Mouse (Mus musculus): ENCODE measurements around the gene Dapk2. TPM values are rescaled to one million over a fixed set of nuclear protein-coding genes. Genes with fewer than 3 reads are reported as not detected.
A peak's percentile ranks its signal among the peaks of the same experiment; 100 is the strongest.

Dapk2 gene
- polyA plus RNA-seq, 1 experiment: 10.8 TPM

- TF ChIP-seq GATA1 (IDR thresholded peaks at IDR 0.05; ENCODE audit: low read length): no peak
- no peak for TF ChIP-seq TAL1 (IDR thresholded peaks at IDR 0.05; ENCODE audit: low read length)
- no peak overlapping the region for H3K4me3 ChIP-seq (replicated peaks)
- H3K36me3 ChIP-seq (ENCODE audit: control insufficient read depth): peaks cover 53% of the 10 kb centered on the region
- H3K27me3 ChIP-seq (ENCODE audit: control insufficient read depth): no peaks in the 10 kb centered on the region
- peaks cover 82% of the 10 kb centered on the region for H3K4me1 ChIP-seq (ENCODE audit: control insufficient read depth)
- H3K9me3 ChIP-seq (ENCODE audit: control insufficient read depth, low read length): no peaks in the 10 kb centered on the region
Observed at GRCm38 (mm10) chr9:66121421-66121820, 36.6 kb upstream of the Dapk2 start.

DNA sequence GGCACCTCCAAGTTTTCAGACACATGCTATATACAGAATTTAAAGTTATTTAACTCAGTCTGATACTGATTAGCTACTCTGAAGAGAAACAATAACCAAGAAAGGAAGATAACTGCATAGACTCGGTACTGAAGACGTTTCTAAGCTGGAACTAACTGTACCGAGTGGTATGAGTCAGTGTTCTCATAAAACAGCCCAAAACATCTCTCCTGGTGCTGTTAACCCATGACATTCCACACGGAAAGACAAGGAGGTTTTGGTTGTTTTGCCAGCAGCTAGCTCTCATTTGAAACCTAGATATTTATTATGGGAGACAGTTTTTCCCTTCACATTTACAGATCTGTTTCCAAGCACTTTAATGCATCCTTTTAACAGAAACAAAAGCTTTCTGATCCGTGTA is 34.4 kb upstream of the Dapk2 start:
- Histone ChIP-seq H3K4me1 (ENCODE audit: control insufficient read depth) (peaks cover 92% of the 10 kb centered on the region), H3K27me3 (ENCODE audit: control insufficient read depth) (no peaks in the 10 kb centered on the region)

DNA sequence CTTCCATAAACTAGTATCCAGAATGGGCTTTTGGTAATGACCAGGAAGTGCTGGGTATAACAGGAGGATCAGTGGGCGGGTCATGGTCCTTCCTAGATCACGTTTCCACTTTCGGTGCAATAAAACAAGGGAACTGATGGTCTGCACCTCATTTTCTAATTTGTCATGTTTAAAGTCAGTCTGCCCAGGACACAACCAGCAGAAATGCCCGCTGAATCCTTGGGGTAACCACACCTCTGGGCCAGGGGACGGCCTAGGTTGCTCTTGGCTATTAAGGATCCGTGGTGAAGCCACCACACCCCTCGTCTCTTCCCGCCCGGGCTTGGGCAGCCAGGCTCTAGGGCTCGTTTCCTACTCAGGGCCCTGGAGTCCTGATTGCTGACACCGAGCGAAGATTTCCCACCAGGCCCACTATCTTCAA is 33.9 kb upstream of the Dapk2 start:
- TF ChIP-seq TAL1 (IDR thresholded peaks at IDR 0.05; ENCODE audit: low read length): no peak
- no peak for TF ChIP-seq GATA1 (IDR thresholded peaks at IDR 0.05; ENCODE audit: low read length)
- Histone ChIP-seq H3K4me1 (ENCODE audit: control insufficient read depth) (peaks cover 91% of the 10 kb centered on the region), H3K4me3 (replicated peaks) (peak overlapping the region; percentile 89)

More for the DNA sequence above, 34.4 kb upstream of the Dapk2 start:
- H3K9me3 ChIP-seq (ENCODE audit: control insufficient read depth, low read length): no peaks in the 10 kb centered on the region
- H3K4me3 ChIP-seq (replicated peaks): peak overlapping the region; percentile 89
- peaks cover 40% of the 10 kb centered on the region for H3K36me3 ChIP-seq (ENCODE audit: control insufficient read depth)
- no peak for TF ChIP-seq GATA1 (IDR thresholded peaks at IDR 0.05; ENCODE audit: low read length)
- TF ChIP-seq TAL1 (IDR thresholded peaks at IDR 0.05; ENCODE audit: low read length): no peak

GRCm38 (mm10) chr9:66124681-66125542 is 33.1 kb upstream of the Dapk2 start:
- Histone ChIP-seq H3K4me1 (ENCODE audit: control insufficient read depth) (peaks cover 91% of the 10 kb centered on the region), H3K4me3 (replicated peaks) (peak overlapping the region; percentile 89), H3K36me3 (ENCODE audit: control insufficient read depth) (peaks cover 40% of the 10 kb centered on the region), H3K9me3 (ENCODE audit: control insufficient read depth, low read length) (no peaks in the 10 kb centered on the region), H3K27me3 (ENCODE audit: control insufficient read depth) (no peaks in the 10 kb centered on the region)
- TF ChIP-seq GATA1 (IDR thresholded peaks at IDR 0.05; ENCODE audit: low read length): no peak
- no peak for TF ChIP-seq TAL1 (IDR thresholded peaks at IDR 0.05; ENCODE audit: low read length)

More for the DNA sequence above, 33.9 kb upstream of the Dapk2 start:
- Histone ChIP-seq H3K27me3 (ENCODE audit: control insufficient read depth) (no peaks in the 10 kb centered on the region), H3K9me3 (ENCODE audit: control insufficient read depth, low read length) (no peaks in the 10 kb centered on the region), H3K36me3 (ENCODE audit: control insufficient read depth) (peaks cover 38% of the 10 kb centered on the region)

GRCm38 (mm10) chr9:66125543-66126455 is 32.2 kb upstream of the Dapk2 start:
- no peaks in the 10 kb centered on the region for H3K9me3 ChIP-seq (ENCODE audit: control insufficient read depth, low read length)
- H3K4me1 ChIP-seq (ENCODE audit: control insufficient read depth): peaks cover 88% of the 10 kb centered on the region
- TF ChIP-seq TAL1 (IDR thresholded peaks at IDR 0.05; ENCODE audit: low read length): no peak
- no peak for TF ChIP-seq GATA1 (IDR thresholded peaks at IDR 0.05; ENCODE audit: low read length)
- no peaks in the 10 kb centered on the region for H3K27me3 ChIP-seq (ENCODE audit: control insufficient read depth)
- H3K4me3 ChIP-seq (replicated peaks): peak overlapping the region; percentile 89
- peaks cover 40% of the 10 kb centered on the region for H3K36me3 ChIP-seq (ENCODE audit: control insufficient read depth)

- Histone ChIP-seq H3K27me3 (ENCODE audit: control insufficient read depth) (no peaks in the 10 kb centered on the region), H3K9me3 (ENCODE audit: control insufficient read depth, low read length) (no peaks in the 10 kb centered on the region), H3K36me3 (ENCODE audit: control insufficient read depth) (peaks cover 37% of the 10 kb centered on the region), H3K4me3 (replicated peaks) (peak within 1 kb of the TSS; percentile 89), H3K4me1 (ENCODE audit: control insufficient read depth) (peaks cover 81% of the 10 kb centered on the region)
- TF ChIP-seq TAL1 (IDR thresholded peaks at IDR 0.05; ENCODE audit: low read length) (no peak), GATA1 (IDR thresholded peaks at IDR 0.05; ENCODE audit: low read length) (no peak)
Observed at GRCm38 (mm10) chr9:66126456-66127192, 31.4 kb upstream of the Dapk2 start, which contains the start of the genes Snx1 and Ciao2a. TSS of gene Snx1 (minus strand) at chr9:66126587. TSS of gene Ciao2a (plus strand) at chr9:66126611.

- TF ChIP-seq TAL1 (IDR thresholded peaks at IDR 0.05; ENCODE audit: low read length) (no peak), GATA1 (IDR thresholded peaks at IDR 0.05; ENCODE audit: low read length) (no peak)
- peak overlapping the region; percentile 89 for H3K4me3 ChIP-seq (replicated peaks)
- H3K9me3 ChIP-seq (ENCODE audit: control insufficient read depth, low read length): no peaks in the 10 kb centered on the region
- peaks cover 40% of the 10 kb centered on the region for H3K36me3 ChIP-seq (ENCODE audit: control insufficient read depth)
- H3K27me3 ChIP-seq (ENCODE audit: control insufficient read depth): no peaks in the 10 kb centered on the region
- H3K4me1 ChIP-seq (ENCODE audit: control insufficient read depth): peaks cover 77% of the 10 kb centered on the region
Observed at GRCm38 (mm10) chr9:66127193-66127546, 30.9 kb upstream of the Dapk2 start.

DNA sequence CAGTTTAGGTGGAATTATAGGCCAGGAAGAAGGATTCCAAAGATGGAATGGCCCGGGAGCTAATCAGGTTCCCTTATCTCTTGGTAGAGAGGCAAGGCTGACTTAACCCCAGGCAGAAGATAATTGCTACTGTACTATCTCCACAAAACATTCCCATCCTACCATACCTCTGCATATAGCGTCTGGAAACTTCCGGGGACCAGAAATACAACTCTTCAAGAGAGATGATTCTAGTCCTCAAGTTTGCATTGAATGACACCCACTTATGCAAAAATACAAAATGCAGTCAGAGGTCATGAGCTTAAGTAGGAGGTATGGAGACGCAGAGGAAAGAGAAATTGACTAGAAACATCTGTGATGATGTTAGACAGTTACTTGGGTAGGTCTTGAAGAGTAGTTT is 30.1 kb upstream of the Dapk2 start:
- H3K27me3 ChIP-seq (ENCODE audit: control insufficient read depth): no peaks in the 10 kb centered on the region
- peaks cover 42% of the 10 kb centered on the region for H3K36me3 ChIP-seq (ENCODE audit: control insufficient read depth)
- H3K4me3 ChIP-seq (replicated peaks): peak overlapping the region; percentile 89
- peak; percentile 81 for TF ChIP-seq GATA1 (IDR thresholded peaks at IDR 0.05; ENCODE audit: low read length)
- TF ChIP-seq TAL1 (IDR thresholded peaks at IDR 0.05; ENCODE audit: low read length): no peak
- no peaks in the 10 kb centered on the region for H3K9me3 ChIP-seq (ENCODE audit: control insufficient read depth, low read length)
- peaks cover 71% of the 10 kb centered on the region for H3K4me1 ChIP-seq (ENCODE audit: control insufficient read depth)
